Mouse (Mus musculus) heart, adult 2 months (tissue): Measurements from ENCODE around the gene Hoxa11.

ENCODE experiments used
- CTCF ChIP-seq: fragments of 200-600 bp; IDR thresholded peaks from 2 replicates; pipeline ENCODE4 v1.8.1; 2022; ENCODE audit warnings: antibody characterized with exemption, mild to moderate bottlenecking, moderate library complexity
- EP300 ChIP-seq: fragments of 200-500 bp; IDR thresholded peaks from 2 replicates; pipeline ENCODE4 v1.6.1; 2011; ENCODE audit warnings: low read depth, low read length, control low read depth; ENCODE audit not compliant: insufficient read depth
- POLR2A ChIP-seq: fragments of 200-500 bp; IDR thresholded peaks from 2 replicates; pipeline ENCODE4 v1.6.1; 2011; ENCODE audit warnings: mild to moderate bottlenecking, low read depth, low read length, control low read depth; ENCODE audit not compliant: insufficient read depth

- TF ChIP-seq CTCF (no peak), POLR2A (no peak), EP300 (no peak)
Measured at GRCm38 (mm10) chr6:52231885-52232567, 13.6 kb downstream of the Hoxa11 start.
